Mouse (Mus musculus): ENCODE data around the gene Kcnq1.

- TF ChIP-seq CTCF (conservative IDR thresholded peaks at IDR 0.05; ENCODE audit: low read length), result no peak
- TF ChIP-seq POU5F1 (IDR thresholded peaks at IDR 0.05; ENCODE audit: borderline replicate concordance, low read length), result no peak
- TF ChIP-seq NANOG (IDR thresholded peaks at IDR 0.05; ENCODE audit: borderline replicate concordance, low read length), result no peak
Observed at GRCm38 (mm10) chr7:143473347-143474101, 367.4 kb downstream of the Kcnq1 start, which contains the start of gene Slc22a18.
